Mouse (Mus musculus): Measurements from ENCODE around the gene Cyb5d2. TPM values are rescaled to one million over a fixed set of nuclear protein-coding genes. Genes with fewer than 3 reads are reported as not detected.
"Not testable (repeated sequence)": the region's sequence is repeated elsewhere in the genome, so short reads cannot be mapped to it uniquely, and the experiment has no call there.

The Cyb5d2 gene
- 1 to 10 TPM; 6.1 to 9.3 (median 9.2) TPM for polyA plus RNA-seq (2017; shearing (Covaris generic))

DNA sequence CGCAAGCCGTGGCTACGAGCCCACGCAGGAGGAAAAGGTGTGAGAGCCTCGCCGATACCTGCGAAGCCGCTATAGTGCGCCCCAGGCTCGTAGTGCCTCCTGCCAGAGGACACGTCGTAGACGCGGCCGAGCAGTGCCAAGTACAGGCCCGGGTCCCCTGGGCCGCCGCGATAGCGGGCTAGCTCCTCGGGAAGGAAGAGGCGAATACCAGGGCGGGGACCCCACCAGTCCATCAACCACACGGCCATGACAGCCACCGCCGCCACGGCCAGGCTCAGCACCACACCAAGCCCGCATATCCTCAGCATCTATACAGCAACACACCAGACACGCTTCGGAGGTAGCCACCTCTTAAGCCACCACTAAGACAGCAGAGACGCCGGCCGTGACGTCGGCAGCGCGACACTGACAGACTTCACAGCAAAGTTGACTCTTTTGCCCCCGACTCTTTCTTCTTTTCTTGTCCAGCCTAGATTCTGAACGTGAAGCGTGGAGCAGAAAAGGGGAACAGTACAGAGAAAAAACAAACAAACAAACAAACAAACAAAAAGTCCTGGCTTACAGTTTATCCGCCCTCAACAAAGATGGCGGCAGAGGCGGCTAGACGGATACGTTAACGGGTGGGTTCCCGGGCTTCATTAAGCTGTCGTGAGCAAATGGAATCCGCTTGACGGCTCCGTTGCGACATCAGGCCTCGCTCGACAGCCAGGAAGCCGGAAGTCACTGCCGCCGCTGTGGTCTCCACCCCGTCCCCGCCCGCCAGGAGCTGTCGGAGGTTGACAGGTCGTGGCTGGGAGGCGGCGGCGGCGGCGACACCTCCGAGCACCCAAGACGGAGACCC is at the start of gene Cyb5d2, which contains the start of gene Zzef1:
Gene Cyb5d2, minus strand, starts transcription at position 688 of the 841 bp plus-strand sequence.
Gene Zzef1, plus strand, starts transcription at position 772 of the 841 bp plus-strand sequence.
- ATAC-seq: peak; percentile 88

DNA sequence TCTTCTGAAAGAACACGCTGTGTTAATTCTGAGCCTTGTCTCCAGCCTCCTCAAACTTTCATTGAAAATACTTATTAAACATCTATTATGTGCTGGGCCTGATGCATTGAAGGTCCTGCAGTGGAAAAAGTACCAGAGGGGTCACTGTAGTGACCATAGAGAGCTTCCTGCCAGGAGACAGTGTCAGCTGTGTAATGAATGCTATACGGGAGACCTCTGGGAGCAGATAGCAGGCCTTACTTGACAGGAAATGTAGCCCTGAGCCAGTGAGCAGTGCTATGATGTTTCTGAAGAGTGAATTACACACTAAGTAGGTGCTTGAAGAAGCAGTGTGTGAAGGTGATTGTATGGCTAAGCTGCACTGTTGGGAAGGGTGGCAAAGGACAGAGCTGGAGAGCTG is 49.6 kb upstream of the Cyb5d2 start:
- ATAC-seq: no peak

DNA sequence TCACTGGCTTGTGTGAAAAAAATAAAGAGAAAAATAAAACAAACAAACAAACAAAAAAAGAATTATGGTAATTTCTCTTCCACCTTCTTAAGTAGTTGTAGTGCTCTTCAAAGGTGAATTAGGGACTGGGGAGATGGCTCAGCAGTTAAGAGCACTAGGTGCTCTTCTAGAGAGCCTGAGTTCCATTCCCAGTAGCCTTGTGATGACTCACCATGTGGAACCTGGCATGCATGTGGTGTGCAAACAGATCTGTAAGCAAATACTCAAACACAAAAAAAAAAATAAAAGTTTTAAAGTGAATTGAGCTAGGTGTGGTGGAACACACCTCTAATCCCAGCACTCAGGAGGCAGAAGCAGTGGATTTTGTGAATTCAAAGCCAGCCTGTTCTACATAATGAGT is 47.6 kb upstream of the Cyb5d2 start:
- ATAC-seq: no peak

DNA sequence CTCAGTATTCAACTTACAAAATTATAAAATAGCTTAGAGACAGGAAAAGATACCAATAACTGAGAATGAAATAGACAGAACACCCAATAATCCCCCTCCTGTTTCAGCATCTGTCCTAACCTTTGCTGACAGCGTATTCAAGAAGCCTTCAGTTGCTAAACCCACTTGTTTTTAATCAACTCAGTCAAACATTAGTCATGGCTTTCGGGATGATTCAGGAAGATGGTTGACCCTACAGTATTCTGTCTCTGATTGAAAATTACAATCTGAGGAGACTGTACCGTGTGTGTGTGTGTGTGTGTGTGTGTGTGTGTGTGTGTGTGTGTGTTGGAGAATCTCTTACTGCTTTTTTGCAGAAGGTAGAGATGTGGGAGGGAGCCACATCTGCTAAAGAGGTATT is 46.8 kb upstream of the Cyb5d2 start:
- ATAC-seq: no peak

DNA sequence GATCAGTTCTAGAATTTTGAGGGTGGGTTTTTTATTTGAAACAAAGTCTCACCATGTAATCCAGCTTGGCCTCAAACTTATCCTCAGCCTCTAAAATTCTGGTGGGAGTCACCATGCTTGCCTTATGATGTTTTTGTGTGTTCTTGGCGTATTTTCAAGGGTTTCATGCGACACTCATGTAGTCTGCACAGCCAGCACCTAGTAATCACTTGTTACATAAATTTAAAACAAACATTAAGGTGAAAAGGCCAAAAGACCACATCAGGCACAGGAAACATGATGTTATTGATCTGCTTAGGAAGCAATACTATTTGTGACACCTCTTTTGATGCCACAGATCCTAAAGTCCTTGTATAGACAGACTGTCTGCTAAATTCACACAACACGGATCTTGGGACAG is 33.9 kb upstream of the Cyb5d2 start:
- no peak for ATAC-seq

DNA sequence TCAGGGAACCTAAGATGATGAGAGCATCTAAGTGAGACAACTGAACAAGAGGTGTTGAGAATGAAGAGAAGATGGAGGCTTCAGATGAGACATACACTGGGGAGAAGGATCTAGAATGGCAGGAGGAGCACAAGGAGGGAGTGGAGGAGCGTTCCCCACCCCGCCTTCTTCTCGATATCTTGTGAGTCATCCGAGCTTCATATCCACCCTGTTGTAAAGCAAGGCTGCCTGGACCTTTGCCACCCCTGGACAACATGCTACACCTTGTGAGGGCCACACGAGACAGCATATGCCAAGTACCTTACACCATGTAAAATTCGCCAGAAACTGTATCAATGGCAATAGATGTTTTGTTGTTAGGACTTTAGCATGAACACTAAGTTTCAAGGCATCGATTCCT is 25.1 kb upstream of the Cyb5d2 start:
- ATAC-seq: no peak

DNA sequence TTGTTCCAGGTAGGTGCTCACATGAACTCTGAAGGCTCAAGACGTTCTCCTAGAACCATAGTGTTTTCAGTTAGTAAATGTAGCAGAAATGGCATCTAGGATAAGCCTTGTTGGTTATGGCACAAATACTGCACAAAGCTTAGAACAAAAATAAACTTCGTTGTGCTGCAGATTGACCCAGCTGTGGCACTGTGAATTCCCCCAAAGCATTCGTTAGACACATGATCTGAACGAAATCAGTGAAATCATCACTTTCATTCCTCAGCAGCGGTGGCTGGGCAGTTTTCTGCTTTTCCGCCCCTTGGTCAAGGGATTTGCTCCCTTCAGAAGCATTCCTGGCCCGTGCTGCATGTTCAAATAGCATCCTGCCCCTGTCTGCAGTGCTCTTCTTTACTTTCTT is 22.1 kb upstream of the Cyb5d2 start:
- ATAC-seq: no peak

DNA sequence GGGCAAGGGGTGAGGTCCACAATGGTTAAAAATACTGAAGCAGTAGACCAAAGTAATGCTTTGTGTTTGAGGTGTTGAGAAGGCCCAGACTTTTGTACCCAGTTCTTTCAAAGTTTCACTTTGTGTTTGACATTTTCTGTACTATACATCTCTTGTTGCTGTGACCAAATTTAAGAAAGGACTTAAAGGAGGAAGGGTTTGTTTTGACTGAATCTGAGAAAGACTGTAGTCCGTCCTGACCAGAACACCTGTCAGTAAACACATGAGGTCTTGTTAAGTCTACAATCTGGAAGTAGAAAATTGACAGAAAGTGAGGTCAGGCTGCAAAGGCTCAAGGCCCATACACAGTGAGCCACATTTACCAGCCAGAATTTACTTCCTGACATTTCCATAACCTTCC is 20.9 kb upstream of the Cyb5d2 start:
- no peak for ATAC-seq

DNA sequence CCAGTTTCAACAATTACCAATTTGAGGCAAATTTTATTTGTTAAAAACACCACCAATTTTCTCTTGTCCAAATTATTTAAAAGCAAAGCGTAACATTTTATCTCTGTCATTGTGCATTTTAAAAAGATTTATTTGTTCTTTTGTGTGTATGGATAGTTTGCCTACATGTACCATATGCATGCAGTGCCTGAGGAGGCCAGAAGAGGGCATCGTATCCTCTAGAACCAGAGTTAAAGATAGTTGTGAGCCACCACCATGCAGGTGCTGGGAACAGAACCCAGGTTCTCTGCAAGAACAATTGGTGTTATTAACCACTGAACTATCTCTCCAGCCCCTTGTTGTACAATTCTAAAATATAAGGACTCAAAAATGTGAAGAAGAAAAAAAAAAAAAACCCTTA is 18.2 kb upstream of the Cyb5d2 start:
- ATAC-seq: no peak

DNA sequence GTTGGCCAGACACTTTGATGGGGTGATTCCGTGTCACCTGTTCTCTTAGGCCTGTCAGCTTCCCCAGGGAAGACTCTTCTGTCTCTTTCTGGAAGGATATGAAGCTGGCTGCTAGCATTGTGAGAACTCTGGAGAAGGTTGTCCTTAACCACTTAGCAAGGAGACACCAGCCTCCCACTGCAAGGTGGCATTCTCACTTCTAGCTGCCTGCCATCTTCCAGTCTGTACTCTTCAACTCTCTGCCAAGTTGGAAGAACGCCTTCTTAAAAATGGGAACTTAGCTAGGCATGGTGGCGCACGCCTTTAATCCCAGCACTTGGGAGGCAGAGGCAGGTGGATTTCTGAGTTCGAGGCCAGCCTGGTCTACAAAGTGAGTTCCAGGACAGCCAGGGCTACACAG is 17.7 kb upstream of the Cyb5d2 start:
- no peak for ATAC-seq

DNA sequence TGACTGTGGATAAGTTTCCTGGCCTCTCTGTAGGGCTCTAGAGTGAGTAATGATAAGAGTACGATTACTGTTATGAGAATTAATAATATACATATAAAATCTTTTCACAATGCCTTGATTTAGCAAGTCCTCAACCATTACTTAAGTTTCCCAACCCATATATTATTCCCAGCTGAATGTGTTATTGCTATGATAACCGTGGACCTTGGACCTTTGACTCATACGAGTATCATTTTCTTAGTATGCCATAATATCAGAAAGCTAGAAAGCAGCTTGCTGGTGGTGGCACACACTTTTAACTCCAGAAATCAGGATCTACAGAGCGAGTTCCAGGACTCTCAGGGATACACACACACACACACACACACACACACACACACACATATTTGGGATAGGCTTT is 12.1 kb upstream of the Cyb5d2 start:
- ATAC-seq: no peak

DNA sequence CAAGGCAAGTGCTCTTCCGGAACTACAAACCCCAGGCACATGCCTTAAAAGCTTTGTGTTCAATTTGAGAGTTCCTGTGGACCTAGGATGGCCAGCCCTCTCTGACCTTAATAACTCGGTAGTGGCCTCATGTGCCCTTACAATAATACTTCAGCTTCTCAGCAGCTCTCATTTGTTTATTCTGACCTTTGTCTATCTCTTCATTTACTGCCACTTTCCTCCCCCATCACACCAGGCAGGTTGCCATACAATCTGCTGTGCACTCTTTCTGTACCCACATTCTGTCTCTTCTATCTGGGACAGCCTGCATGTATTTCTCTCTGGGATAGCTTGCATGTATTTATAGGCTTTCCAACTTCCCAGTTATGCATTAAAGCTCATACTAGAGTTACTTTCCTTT is 10.6 kb upstream of the Cyb5d2 start:
- ATAC-seq: no peak

DNA sequence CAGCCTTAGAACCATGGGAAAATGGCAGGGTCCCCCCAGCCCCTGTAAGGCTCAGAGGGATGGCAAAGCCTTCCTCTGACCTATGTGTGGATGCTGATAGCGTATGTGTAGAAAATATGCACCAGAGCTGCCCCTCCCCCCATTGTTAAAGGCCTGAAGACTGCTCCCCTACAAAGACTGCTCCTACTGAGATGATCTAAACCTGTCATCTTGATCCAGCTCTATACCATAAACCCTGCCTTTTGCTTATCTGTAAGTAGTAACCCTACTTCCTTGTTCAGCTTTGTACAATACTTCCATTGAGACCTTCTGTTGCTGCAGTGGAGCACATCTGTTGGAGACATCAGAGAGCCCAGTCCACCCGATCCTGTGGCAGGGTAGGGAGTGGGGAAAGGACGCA is 9.3 kb upstream of the Cyb5d2 start:
- no peak for ATAC-seq

DNA sequence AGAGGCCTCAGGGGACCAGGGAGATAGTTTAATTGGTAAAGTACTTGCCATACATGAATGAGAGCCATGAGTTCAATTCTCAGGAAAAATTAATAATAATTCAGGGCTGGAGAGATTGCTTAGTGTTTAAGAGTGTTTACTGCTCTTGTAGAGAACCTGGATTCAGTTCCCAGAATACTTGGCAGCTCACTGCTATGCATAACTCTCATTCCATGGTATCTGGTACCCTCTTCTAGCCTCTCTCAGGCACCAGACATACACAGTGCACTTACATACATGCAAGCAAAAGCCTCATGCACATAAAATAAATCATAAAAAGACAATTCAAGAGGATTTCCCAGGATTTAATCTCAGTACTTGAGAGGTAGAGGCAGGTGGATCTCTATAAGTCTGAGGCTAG is 8.6 kb upstream of the Cyb5d2 start:
- ATAC-seq: no peak

DNA sequence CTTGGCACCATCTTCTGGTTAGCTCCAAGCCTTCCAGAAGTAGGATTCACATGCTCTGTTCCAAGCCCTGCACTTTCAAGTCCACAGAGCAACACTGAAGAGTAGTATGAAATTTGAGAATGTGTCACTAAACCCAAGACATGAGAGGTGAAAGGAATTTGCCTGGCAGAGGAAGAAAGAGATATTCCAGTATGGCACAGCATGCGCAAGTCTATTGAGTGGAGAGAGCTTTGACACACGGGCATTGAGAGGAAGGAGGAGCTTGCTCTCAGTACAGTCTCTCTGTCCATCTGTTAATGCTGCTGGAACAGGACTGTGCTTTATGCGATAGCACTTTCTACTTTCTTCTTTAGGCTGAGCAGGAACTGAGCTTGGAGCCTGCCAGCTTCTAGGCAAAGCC is 7.1 kb upstream of the Cyb5d2 start:
- no peak for ATAC-seq

DNA sequence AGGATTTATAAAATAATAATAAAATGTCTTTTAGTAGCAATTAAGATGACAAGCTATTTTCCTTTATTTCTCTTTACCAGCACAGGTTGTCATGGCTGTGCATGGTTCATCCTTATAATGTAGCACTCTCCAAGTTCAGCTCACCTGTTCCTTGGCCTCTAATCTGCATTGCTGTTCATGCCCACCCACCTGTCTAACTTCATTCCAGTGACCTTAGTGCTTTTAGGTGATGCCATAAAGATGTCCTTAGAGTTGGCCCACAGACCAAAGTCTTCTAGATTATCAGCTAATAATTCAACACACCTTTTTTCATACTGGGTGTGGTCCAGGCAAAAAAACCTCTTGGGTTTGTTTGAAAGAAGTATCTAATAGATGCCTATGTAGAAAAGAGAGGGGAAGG is 5.2 kb upstream of the Cyb5d2 start:
- ATAC-seq: no peak

DNA sequence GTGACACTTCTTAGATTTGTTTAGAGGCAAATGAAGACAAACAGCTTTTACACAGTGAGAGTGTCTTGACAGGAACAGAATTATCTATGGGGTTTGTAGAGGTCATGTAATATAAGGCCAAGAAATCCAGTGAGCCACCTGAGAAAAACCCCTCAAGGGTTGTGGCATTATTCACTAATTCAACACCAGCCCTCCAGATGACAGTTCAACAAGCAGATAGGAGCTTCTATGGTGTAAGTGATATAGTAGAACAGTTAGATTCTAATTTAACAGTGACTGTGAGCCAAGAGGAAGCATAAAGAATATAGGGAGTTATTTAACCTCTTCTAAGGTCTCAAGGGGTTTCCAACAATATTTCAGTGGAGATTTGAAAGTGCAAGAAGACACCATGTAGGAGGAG is 2.2 kb upstream of the Cyb5d2 start:
- ATAC-seq: no peak

DNA sequence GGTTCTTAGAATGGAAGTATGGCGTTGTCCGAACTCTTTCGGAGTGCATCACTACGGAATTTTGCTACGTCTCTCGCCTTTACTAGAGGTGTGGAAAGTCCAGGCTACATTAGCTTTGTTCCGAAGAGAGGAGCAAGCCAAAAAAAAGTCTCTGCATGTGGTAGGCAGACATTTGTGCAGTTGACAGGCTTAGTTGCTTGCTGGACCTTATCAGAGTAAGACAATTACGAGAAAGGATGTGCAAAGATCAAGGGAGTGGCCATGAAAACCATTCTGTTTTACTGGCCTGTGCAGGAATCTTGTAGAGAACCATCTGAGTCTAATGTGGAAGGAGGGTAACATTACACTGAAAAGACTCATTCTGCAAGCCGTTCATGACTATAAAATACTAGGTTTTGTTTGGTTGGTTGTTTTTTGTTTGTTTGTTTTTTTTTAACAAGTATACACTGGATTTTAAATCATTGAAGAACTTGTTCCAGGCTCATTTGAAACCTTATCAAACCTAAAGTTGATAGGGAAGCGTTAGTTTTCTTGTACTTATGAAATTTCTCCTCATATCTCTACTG is 914 bp upstream of the Cyb5d2 start:
- no peak for ATAC-seq

DNA sequence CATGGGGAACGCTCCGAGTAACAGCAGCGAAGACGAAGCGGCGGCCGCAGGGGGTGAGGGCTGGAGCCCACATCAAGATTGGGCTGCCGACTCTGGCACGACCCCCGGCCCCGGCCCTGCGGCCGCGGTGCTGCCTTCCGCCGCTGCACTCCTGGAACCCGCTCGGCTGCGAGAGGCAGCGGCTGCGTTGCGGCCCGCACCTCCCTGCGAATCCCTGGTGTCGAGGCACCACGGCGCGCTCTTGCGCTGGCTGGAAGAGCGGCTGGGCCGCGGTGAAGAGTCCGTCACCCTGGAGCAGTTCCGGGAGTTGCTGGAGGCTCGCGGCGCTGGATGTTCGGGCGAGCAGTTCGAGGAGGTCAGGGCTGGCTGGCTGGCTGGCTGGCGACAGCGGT is 350 bp upstream of the Cyb5d2 start:
- peak; percentile 4 for ATAC-seq

DNA sequence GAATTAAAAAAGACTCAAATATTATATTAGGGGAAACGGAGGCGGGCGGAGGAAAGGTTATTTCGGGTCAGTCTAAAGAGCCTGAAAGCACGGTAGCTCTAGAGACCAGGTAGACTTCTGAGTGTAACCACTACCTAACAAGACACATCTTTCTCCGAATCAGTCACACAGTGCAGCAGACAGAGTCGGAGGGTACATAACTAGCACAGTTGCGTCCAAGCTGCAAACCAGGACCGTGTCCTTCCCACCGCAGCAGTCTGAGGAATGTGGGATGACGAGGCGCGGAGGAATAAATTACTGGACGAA is 840 bp downstream of the Cyb5d2 start:
- peak; percentile 5 for ATAC-seq

DNA sequence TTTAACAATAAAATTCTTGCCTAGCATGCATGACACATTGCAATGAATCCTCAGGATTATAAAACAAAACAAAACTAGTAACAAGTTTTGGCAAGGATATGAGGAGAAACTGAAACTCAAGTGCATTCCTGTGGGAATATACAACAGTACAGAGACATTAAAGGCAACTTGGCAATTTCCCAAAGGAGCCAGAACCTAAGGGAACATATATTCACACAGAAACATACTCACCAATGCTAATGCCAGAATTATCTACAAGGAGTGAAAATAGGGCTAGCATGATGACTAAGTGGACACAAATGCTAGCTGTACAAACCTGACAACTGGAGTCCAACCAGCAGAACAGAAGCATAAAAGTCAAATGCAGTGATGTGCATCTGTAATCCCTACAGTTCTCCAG is 3.9 kb downstream of the Cyb5d2 start:
- no peak for ATAC-seq

DNA sequence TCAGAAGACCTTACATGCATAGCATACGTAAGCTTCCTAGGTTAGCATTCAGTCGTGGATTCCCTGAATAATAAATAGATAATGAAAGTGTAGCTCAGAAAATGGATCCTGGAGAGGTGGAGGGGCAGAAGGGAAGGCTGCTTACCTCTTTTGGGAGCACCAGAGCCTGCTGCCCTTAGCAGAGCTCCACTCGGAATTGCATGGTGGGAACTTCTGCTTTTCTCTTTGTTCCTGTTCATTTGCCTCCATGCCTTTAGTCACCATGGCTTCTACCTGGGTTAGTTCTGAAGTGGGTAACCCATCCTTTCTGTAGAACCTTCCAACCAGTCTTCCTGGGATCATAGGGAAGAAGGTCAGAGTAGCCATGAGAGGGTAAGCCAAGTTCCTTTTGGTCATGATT is 13.4 kb downstream of the Cyb5d2 start:
- ATAC-seq: no peak

DNA sequence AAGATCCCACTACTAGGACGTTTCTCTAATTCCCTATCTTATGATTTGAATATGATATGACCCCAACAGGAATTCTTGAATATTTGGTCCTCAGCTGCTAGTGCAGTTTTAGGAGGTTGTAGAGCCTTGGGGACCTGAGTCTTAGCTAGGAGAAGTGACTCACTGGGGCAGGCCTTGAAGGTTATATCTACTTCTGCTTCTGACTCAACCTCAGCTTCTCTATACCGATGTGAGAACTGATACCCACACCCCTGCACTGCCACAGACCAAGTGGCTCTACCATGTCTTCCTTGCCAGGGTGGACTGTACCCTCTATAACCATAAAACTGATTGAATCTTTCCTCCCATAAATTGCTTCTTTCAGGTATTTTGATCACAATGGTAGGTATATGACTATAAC is 13.8 kb downstream of the Cyb5d2 start:
- no peak for ATAC-seq

DNA sequence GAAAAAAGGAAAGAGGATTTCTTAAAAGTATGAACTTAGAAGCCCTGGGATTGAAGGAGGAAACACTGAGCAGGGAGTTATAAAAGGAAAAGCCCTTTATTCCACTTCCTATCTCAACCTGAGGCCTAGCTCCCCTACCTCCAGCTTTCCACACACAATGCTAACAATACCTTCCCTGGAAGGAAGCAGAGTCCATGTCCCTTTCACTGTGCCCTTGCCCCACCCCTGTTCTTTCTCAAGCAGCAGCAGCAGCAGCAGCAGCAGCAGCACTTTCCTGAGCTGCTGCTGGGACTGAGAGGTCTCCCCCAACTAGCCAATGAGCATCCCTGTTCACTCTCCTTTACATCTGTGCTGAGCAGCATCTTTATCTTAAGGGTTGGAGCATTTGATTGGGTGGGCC is 17.0 kb downstream of the Cyb5d2 start:
- no peak for ATAC-seq

DNA sequence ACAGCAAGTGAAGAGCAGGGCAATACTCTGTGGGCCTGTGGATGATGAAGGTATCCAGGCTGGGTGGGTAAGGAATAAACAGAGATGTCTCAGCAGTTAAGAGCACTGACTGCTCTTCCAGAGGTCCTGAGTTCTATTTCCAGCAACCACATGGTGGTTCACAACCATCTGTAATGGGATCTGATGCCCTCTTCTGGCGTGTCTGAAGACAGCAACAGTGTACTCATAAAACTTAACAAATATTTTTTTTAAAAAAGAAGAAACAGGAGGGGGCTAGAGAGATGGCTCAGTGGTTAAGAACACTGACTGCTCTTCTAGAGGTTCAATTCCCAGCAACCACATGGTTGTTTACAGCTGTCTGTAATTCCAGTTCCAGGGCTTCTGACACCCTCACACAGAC is 23.3 kb downstream of the Cyb5d2 start:
- ATAC-seq: not testable (repeated sequence)

All from inflammation-experienced regulatory T-cells, adult 6 months (primary cell).